Mouse (Mus musculus) gastrocnemius, adult 2 months (tissue): ENCODE results near the gene Gclm. TPM values are rescaled to one million over a fixed set of nuclear protein-coding genes. Genes with fewer than 3 reads are reported as not detected.
"Not testable (repeated sequence)": the region's sequence is repeated elsewhere in the genome, so short reads cannot be mapped to it uniquely, and the experiment has no call there.

Source experiments
- DNase-seq: peaks from one replicate; pipeline ENCODE4 v3.0.0; 2022
- H3K27ac ChIP-seq: fragments of 200-600 bp; 2 replicates; pipeline ENCODE4 v1.8.1; 2022; ENCODE audit warnings: mild to moderate bottlenecking
- H3K4me3 ChIP-seq: fragments of 200-600 bp; 2 replicates; pipeline ENCODE4 v1.8.1; 2022; ENCODE audit warnings: mild to moderate bottlenecking, moderate library complexity
- CTCF ChIP-seq: fragments of 200-600 bp; IDR thresholded peaks from 2 replicates; pipeline ENCODE4 v1.8.1; 2022; ENCODE audit warnings: antibody characterized with exemption, mild to moderate bottlenecking, moderate library complexity
- intact Hi-C: fragments of 180-260 bp; cut with DNase I; formaldehyde crosslinking; loops from one replicate; pipeline ENCODE4 v1.15.1; 2025
- total RNA-seq, 2 experiments: library from RNA; stranded (reverse); gene quantifications; 2 replicates each; pipeline ENCODE4 v1.2.3; 2021

Gene Gclm
- total RNA-seq, 2 experiments from 2014 or later: 34.3 to 48.7 TPM

GRCm38 (mm10) chr3:122208296-122209225, 36.8 kb upstream of the Gclm start:
- intact Hi-C loops: no loop called here
- no peak overlapping the region for H3K4me3 ChIP-seq
- no peak overlapping the region for H3K27ac ChIP-seq
- TF ChIP-seq CTCF: no peak
- DNase-seq: no peak

GRCm38 (mm10) chr3:122209511-122209910, 35.8 kb upstream of the Gclm start:
- no peak for TF ChIP-seq CTCF
- intact Hi-C loops: no loop called here
- no peak for DNase-seq
- H3K27ac ChIP-seq: no peak overlapping the region
- H3K4me3 ChIP-seq: no peak overlapping the region

GRCm38 (mm10) chr3:122210434-122210833, 34.9 kb upstream of the Gclm start:
- intact Hi-C loops: no loop called here

GRCm38 (mm10) chr3:122210846-122211245, 34.5 kb upstream of the Gclm start:
- no peak for DNase-seq
- intact Hi-C loops: no loop called here
- H3K4me3 ChIP-seq: no peak overlapping the region

More at GRCm38 (mm10) chr3:122210434-122210833, 34.9 kb upstream of the Gclm start:
- no peak for DNase-seq
- Histone ChIP-seq H3K27ac (no peak overlapping the region), H3K4me3 (no peak overlapping the region)
- TF ChIP-seq CTCF: no peak

DNA sequence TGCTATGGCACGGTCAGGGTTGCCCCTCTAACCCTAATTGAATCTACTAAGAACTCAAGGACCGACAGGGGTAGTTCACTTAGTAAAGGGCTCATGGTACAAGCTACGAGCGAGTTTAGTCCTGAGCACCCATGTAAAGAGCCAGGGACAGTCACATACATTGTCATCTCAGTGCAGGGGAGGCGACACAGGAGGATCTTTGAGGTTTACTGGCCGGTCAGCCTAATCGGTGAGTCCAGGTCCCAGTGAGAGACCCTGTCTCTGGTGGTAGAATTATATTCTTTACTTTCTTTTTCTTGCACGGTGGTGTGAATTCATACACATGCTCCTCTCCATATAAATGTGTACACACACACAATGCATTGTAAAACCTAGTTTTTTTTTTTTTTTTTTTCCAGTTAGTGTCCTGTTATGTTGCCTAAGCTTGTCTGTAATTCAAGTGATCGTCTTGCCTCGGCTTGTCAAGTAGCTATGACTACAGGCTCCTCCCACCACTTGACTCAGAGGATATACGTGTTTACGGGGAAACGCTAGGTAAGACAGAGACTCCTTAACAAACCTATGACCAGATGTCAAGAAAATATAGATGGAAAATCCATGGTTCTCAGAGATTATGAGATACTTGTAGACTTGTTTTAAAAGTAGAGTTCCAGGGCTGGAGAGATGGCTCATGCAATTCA, 33.8 kb upstream of the Gclm start:
- H3K27ac ChIP-seq: no peak overlapping the region
- no peak for DNase-seq
- intact Hi-C loops: no loop called here
- no peak for TF ChIP-seq CTCF
- no peak overlapping the region for H3K4me3 ChIP-seq

More at GRCm38 (mm10) chr3:122210846-122211245, 34.5 kb upstream of the Gclm start:
- H3K27ac ChIP-seq: no peak overlapping the region
- no peak for TF ChIP-seq CTCF

GRCm38 (mm10) chr3:122221240-122222036, 23.9 kb upstream of the Gclm start:
- no peak for TF ChIP-seq CTCF
- DNase-seq: no peak
- Histone ChIP-seq H3K4me3 (no peak overlapping the region), H3K27ac (no peak overlapping the region)
- intact Hi-C loops: no loop called here

GRCm38 (mm10) chr3:122226972-122227371, 18.4 kb upstream of the Gclm start:
- intact Hi-C loops: loop anchor here (1.0 kb wide), 1 partner anchor 12 kb away; no protein-coding TSS in a partner anchor
- not testable (repeated sequence) for H3K27ac ChIP-seq, H3K4me3 ChIP-seq, DNase-seq

- Histone ChIP-seq H3K4me3 (no peak overlapping the region), H3K27ac (no peak overlapping the region)
- intact Hi-C loops: no loop called here
- DNase-seq: no peak
- no peak for TF ChIP-seq CTCF
These were observed 9.6 kb upstream of the Gclm start for GRCm38 (mm10) chr3:122235772-122236171.

DNA sequence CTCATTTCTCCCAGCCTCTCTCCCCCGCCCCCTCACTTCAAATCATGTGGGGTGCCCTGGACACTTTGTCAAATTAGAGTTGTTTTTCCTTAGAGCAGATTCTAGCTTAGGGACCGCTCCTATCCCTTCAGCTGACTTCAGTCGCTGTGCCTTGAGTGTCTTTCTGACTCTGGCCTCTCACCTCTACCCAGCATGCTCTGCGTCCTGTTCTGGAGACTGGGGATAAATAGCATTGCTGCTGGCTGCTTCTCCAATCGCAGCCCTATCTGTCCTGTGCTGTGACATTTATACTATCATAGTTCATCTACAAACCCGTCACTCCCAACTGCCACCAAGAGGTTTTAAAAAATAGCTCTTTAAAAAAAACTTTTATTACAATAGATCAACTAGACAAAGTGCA, 2.5 kb upstream of the Gclm start:
- Histone ChIP-seq H3K4me3 (no peak overlapping the region), H3K27ac (no peak overlapping the region)
- intact Hi-C loops: no loop called here
- no peak for TF ChIP-seq CTCF
- DNase-seq: no peak

GRCm38 (mm10) chr3:122243416-122244167, 1.8 kb upstream of the Gclm start:
- Histone ChIP-seq H3K27ac (no peak overlapping the region), H3K4me3 (no peak overlapping the region)
- no peak for DNase-seq
- intact Hi-C loops: no loop called here
- TF ChIP-seq CTCF: no peak

GRCm38 (mm10) chr3:122244759-122245158, 598 bp upstream of the Gclm start:
- no peak for DNase-seq
- intact Hi-C loops: loop anchor here (5.0 kb wide), 1 partner anchor 48 kb away; the partner anchor contains the start of gene Bcar3
- peak overlapping the region; percentile 63 for H3K4me3 ChIP-seq
- H3K27ac ChIP-seq: peak overlapping the region; percentile 38
- TF ChIP-seq CTCF: no peak

GRCm38 (mm10) chr3:122245878-122246332, 548 bp downstream of the Gclm start:
- intact Hi-C loops: loop anchor here (5.0 kb wide), 1 partner anchor 46 kb away; the partner anchor contains the start of gene Bcar3
- Histone ChIP-seq H3K27ac (peak overlapping the region; percentile 90), H3K4me3 (peak overlapping the region; percentile 79)
- TF ChIP-seq CTCF: peak; percentile 38
- DNase-seq: peak; percentile 72
